Mouse (Mus musculus) hindbrain, embryonic 16.5 days (tissue): ENCODE measurements around the gene Qrfp. TPM values are rescaled to one million over a fixed set of nuclear protein-coding genes. Genes with fewer than 3 reads are reported as not detected.

ENCODE experiments used
- ATAC-seq: fragments of 200-750 bp; cut with Nextera tagmentation; 2 replicates; pipeline ENCODE4 v1.8.0; 2017; ENCODE audit warnings: moderate TSS enrichment, moderate library complexity
- H3K27ac ChIP-seq: fragments of 300-500 bp; sonication (generic); 2 replicates; pipeline ENCODE4 v1.5.1; 2014; ENCODE audit warnings: low read depth, mild to moderate bottlenecking, control low read depth, low read length, moderate library complexity
- H3K27me3 ChIP-seq: fragments of 300-500 bp; sonication (generic); replicated peaks from 2 replicates; pipeline ENCODE4 v1.6.1; 2014; ENCODE audit warnings: low read length; ENCODE audit not compliant: control insufficient read depth, insufficient read depth
- H3K36me3 ChIP-seq: fragments of 300-500 bp; sonication (generic); 2 replicates; pipeline ENCODE4 v1.6.1; 2014; ENCODE audit warnings: mild to moderate bottlenecking, low read length, moderate library complexity, mixed read lengths; ENCODE audit not compliant: control insufficient read depth, insufficient read depth
- H3K4me1 ChIP-seq: fragments of 300-500 bp; sonication (generic); 2 replicates; pipeline ENCODE4 v1.6.1; 2014; ENCODE audit warnings: low read depth, low read length; ENCODE audit not compliant: control insufficient read depth, insufficient read depth
- H3K4me2 ChIP-seq: fragments of 300-500 bp; sonication (generic); 2 replicates; pipeline ENCODE4 v1.6.1; 2014; ENCODE audit warnings: mild to moderate bottlenecking, low read length, control low read depth, moderate library complexity
- H3K4me3 ChIP-seq: fragments of 300-500 bp; sonication (generic); 2 replicates; pipeline ENCODE4 v1.5.1; 2014; ENCODE audit warnings: mild to moderate bottlenecking, low read length, control low read depth, moderate library complexity
- H3K9ac ChIP-seq: fragments of 300-500 bp; sonication (generic); 2 replicates; pipeline ENCODE4 v1.6.1; 2014; ENCODE audit warnings: low read depth, mild to moderate bottlenecking, control low read depth, low read length, moderate library complexity
- H3K9me3 ChIP-seq: fragments of 300-500 bp; sonication (generic); 2 replicates; pipeline ENCODE4 v1.6.1; 2014; ENCODE audit warnings: mild to moderate bottlenecking, low read length, moderate library complexity; ENCODE audit not compliant: control insufficient read depth
- WGBS: fragments of 180-500 bp; shearing (Covaris S2); extraction: QIAGEN DNeasy Blood & Tissue Kit; methylation state at CpG from one replicate; pipeline ENCODE4 v1.1.7; 2014; 5-methylcytosine and 5-hydroxymethylcytosine counted together
- polyA plus RNA-seq: library from polyadenylated mRNA; unstranded; fragments of >200 nt; fragmentation: Nextera tagmentation; extraction: Ambion mirVana; gene quantifications from 2 replicates; pipeline ENCODE4 v1.2.1, GENCODE M21; 2015

Qrfp gene
- polyA plus RNA-seq, 1 experiment from 2014 or later, result not detected

DNA sequence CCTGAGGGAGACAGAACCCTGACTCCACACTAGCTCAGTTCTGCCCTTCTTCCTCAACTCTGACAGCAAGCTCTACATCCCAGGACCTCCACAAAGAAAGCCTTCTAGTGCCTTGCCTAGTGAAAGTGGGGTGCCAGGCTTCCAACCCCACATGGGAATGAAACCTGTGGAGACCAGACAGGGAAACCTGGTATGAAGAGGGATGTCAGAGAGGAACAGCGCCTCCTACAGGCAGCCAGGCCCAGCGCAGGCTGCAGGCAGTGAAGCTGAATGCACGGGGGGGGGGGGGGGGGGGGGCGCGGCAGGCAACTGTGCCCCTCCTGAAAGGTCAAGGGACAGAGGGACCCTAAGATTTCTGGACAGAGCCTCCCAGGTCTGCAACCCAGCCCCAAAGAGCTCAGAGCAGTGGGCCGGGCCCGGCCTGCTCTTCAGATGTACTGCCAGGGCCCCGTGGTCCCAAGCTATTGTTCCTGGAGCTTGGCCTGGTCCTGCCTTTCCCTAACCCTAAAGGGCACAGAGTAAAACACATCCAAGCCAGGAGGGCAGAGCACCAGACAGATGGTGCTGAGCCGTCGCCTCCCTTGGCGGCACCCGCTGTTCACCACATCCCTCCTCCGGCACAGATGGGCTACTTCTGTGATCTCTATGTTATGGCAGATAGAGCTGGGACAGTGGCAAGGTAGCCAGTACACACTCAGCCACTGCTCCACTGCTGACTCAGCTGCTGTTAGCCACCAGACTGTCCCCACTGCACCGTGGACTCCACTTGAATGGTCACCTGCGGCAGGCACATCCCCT, 13.8 kb upstream of the Qrfp start:
- no peak overlapping the region for H3K27ac ChIP-seq
- H3K4me2 ChIP-seq, result no peak overlapping the region
- WGBS, result 61% methylated on average over 11 of the region's 15 CpGs
- no peaks in the 10 kb centered on the region for H3K9me3 ChIP-seq
- no peak overlapping the region for H3K9ac ChIP-seq
- H3K4me3 ChIP-seq, result no peak overlapping the region
- H3K27me3 ChIP-seq, result peaks cover 3% of the 10 kb centered on the region
- H3K4me1 ChIP-seq, result peaks cover 26% of the 10 kb centered on the region
- ATAC-seq, result no peak
- H3K36me3 ChIP-seq, result no peaks in the 10 kb centered on the region

DNA sequence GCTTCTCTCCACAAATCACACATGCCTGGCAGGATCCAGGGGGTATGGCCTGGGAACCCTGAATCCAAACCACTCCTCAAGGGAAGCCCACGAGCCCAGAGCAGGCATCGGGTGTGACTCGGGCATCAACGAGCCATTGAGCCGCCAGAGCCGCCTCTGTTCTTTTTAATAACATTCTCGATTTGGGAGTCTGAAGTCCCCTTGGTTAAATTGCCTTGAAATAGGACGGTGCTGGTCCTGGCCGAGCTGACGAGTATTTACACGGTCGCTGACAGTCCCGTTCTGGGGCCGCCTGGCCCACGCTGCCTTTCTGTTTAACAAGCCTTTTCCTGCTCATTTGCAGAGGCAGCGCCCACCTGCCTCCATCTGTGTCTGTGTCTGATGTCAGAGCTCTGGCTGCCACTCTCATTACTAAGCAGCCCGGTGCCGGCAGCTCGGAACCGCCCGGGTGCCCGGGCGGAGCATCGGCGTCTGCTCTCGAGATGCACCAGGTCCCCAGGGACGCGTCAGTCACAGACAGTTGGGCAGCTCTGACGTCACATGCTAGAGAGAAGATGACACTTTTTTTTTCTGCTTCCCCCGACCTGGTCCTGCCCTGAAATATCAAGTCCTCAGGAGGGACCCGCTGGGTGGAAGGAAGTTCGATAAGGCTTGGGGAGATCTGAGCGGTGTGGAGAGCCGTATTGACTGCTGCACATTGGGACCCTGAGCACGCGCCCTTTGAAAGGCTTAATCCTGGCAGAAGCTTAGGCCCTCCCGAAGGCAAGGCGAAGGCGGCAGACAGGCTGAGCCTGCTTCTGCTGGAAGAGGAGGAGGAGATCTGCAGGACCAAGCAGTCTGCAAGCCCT, 12.4 kb upstream of the Qrfp start:
- no peaks in the 10 kb centered on the region for H3K9me3 ChIP-seq

DNA sequence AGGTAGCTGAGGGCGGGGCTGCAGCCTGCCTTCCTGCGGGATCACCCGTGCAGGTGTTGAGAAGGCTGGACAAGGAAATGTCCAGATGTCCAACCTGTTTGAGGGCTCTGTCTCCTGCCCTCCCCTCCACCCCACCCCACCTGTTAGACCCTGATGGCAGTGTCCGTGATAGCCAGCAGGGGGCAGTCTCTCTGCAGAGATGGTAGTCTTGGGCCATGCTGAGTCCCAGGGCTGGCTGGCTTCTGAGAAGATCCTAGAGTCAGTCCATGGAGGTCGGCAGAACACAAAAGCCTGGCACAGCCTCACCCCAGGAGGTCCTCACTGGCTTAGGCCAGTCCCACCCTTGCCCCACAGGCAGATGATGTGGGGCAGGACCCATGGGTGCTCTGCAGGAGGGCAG, 5.0 kb upstream of the Qrfp start:
- Histone ChIP-seq H3K4me3 (no peak overlapping the region), H3K27ac (no peak overlapping the region), H3K36me3 (no peaks in the 10 kb centered on the region), H3K9me3 (no peaks in the 10 kb centered on the region), H3K9ac (no peak overlapping the region), H3K4me2 (no peak overlapping the region), H3K4me1 (peaks cover 4% of the 10 kb centered on the region; the same call in 1 of the 2 replicates), H3K27me3 (no peaks in the 10 kb centered on the region)
- WGBS, result 35% methylated on average over 5 of the region's 5 CpGs
- peak; percentile 49; the same call in 1 of the 2 replicates for ATAC-seq

More for the DNA sequence above, 12.4 kb upstream of the Qrfp start:
- Histone ChIP-seq H3K27me3 (peaks cover 3% of the 10 kb centered on the region), H3K9ac (peak overlapping the region; percentile 25), H3K27ac (peak overlapping the region; percentile 26; the same call in 1 of the 2 replicates), H3K4me1 (peaks cover 18% of the 10 kb centered on the region), H3K4me3 (peak overlapping the region; percentile 25), H3K4me2 (peak overlapping the region; percentile 53), H3K36me3 (no peaks in the 10 kb centered on the region)
- peak; percentile 68 for ATAC-seq
- 11% methylated on average over 39 of the region's 39 CpGs for WGBS

GRCm38 (mm10) chr2:31814699-31815098, 4.3 kb upstream of the Qrfp start:
- no peak for ATAC-seq
- WGBS, result 74% methylated on average over 7 of the region's 7 CpGs
- Histone ChIP-seq H3K9me3 (no peaks in the 10 kb centered on the region), H3K36me3 (no peaks in the 10 kb centered on the region), H3K4me3 (no peak overlapping the region), H3K4me1 (peaks cover 10% of the 10 kb centered on the region; the same call in 1 of the 2 replicates), H3K27me3 (no peaks in the 10 kb centered on the region), H3K9ac (no peak overlapping the region; the same call in 1 of the 2 replicates), H3K4me2 (no peak overlapping the region), H3K27ac (no peak overlapping the region)

GRCm38 (mm10) chr2:31813641-31814040, 3.3 kb upstream of the Qrfp start:
- Histone ChIP-seq H3K4me1 (peaks cover 21% of the 10 kb centered on the region), H3K4me3 (no peak overlapping the region), H3K36me3 (no peaks in the 10 kb centered on the region), H3K9ac (no peak overlapping the region), H3K4me2 (no peak overlapping the region), H3K27ac (no peak overlapping the region), H3K27me3 (no peaks in the 10 kb centered on the region), H3K9me3 (no peaks in the 10 kb centered on the region)
- ATAC-seq, result no peak
- WGBS, result 85% methylated on average over 4 of the region's 4 CpGs

DNA sequence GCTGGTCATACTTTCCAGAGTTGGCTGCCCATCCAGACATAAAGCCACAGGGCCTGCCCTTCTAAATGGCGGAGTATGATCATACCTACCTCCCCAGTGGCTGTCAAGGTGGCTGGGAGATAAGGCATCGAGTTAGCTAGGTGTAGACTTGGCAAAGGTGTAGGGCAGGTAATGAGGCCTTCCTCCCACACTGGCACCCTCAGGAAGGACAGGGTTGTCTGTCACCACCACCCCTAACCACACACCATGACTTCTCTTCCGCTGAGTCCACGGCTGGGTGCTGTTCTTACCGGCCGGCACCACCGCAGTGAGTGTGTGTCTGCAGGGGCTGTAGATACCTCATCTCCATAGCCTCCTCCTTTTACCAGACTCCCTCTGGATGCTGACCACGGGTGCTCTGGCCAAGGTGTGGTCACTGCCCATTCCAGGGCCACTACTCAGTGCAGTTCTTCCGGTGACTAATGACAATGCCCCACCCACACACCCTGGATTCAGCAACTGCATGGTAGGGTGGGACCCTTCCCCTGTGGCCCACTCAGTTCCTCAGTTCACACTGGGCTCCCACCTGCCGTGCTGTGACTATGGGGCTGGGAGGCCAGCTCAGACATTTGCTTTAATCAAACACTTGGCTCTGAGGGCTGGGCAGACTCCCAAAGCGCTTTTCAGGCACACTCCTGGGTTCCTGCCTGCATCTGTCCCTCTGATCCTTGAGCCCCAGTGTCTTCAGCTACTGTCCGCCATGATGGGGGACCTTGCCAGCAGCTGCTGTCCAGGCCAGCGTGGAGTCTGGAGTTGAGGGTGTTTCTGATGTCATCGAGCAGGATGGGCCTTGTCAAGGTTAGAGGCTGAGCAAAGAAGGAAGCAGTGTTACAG, 942 bp upstream of the Qrfp start:
- Histone ChIP-seq H3K9me3 (no peaks in the 10 kb centered on the region), H3K4me1 (peaks cover 41% of the 10 kb centered on the region), H3K9ac (no peak overlapping the region), H3K27me3 (no peaks in the 10 kb centered on the region), H3K36me3 (no peaks in the 10 kb centered on the region), H3K27ac (no peak overlapping the region), H3K4me2 (no peak overlapping the region), H3K4me3 (no peak overlapping the region)
- 88% methylated on average over 14 of the region's 14 CpGs for WGBS
- ATAC-seq, result no peak

GRCm38 (mm10) chr2:31809358-31809740, 1.0 kb downstream of the Qrfp start:
- peaks cover 46% of the 10 kb centered on the region for H3K4me1 ChIP-seq
- H3K9ac ChIP-seq, result peak overlapping the region; percentile 35; the same call in 1 of the 2 replicates
- no peaks in the 10 kb centered on the region; the same call in 1 of the 2 replicates for H3K36me3 ChIP-seq
- no peaks in the 10 kb centered on the region for H3K9me3 ChIP-seq
- WGBS, result 38% methylated on average over 2 of the region's 2 CpGs
- no peak overlapping the region for H3K27ac ChIP-seq
- H3K27me3 ChIP-seq, result no peaks in the 10 kb centered on the region
- no peak overlapping the region for H3K4me2 ChIP-seq
- no peak overlapping the region for H3K4me3 ChIP-seq
- no peak for ATAC-seq

- peak overlapping the region; percentile 35; the same call in 1 of the 2 replicates for H3K9ac ChIP-seq
- no peaks in the 10 kb centered on the region for H3K27me3 ChIP-seq
- WGBS, result 29% methylated on average over 22 of the region's 28 CpGs
- no peaks in the 10 kb centered on the region for H3K9me3 ChIP-seq
- H3K4me1 ChIP-seq, result peaks cover 46% of the 10 kb centered on the region
- ATAC-seq, result peak; percentile 34; the same call in 1 of the 2 replicates
- no peaks in the 10 kb centered on the region; the same call in 1 of the 2 replicates for H3K36me3 ChIP-seq
- H3K4me3 ChIP-seq, result no peak overlapping the region
- H3K4me2 ChIP-seq, result no peak overlapping the region
- H3K27ac ChIP-seq, result no peak overlapping the region; the same call in 1 of the 2 replicates
Measured at GRCm38 (mm10) chr2:31808410-31809357, 1.7 kb downstream of the Qrfp start.
